Mouse (Mus musculus) gastrocnemius, postnatal 14 days (tissue): Measurements from ENCODE around the gene Zbtb1. TPM values are rescaled to one million over a fixed set of nuclear protein-coding genes. Genes with fewer than 3 reads are reported as not detected.

ENCODE experiments used
- DNase-seq: peaks from one replicate; pipeline ENCODE4 v3.0.0; 2021; ENCODE audit warnings: mixed read lengths
- intact Hi-C: fragments of 180-260 bp; cut with DNase I; formaldehyde crosslinking; loops from one replicate; pipeline ENCODE4 v1.15.1; 2025; ENCODE audit warnings: low total_unique reads
- long read RNA-seq, 2 experiments: library from polyadenylated mRNA; stranded (forward); transcript quantifications; one replicate each; pipeline ENCODE4 v2.0.0; 2021
- total RNA-seq, 2 experiments: library from RNA; stranded (reverse); gene quantifications; 2 replicates each; pipeline ENCODE4 v1.2.3; 2021

Gene Zbtb1
- 1 to 10 TPM; 4.3 to 4.4 TPM for total RNA-seq
- long read RNA-seq, experiment 1, full-length matches to known transcripts, result 9 of 16 reads
- long read RNA-seq, experiment 1, partial matches to known transcripts, result 0 of 16 reads
- long read RNA-seq, experiment 1, other reads (novel, unspliced or antisense), result 7 of 16 reads
- long read RNA-seq, experiment 2, full-length matches to known transcripts, result 10 of 15 reads
- long read RNA-seq, experiment 2, partial matches to known transcripts, result 0 of 15 reads
- long read RNA-seq, experiment 2, other reads (novel, unspliced or antisense), result 5 of 15 reads

DNA sequence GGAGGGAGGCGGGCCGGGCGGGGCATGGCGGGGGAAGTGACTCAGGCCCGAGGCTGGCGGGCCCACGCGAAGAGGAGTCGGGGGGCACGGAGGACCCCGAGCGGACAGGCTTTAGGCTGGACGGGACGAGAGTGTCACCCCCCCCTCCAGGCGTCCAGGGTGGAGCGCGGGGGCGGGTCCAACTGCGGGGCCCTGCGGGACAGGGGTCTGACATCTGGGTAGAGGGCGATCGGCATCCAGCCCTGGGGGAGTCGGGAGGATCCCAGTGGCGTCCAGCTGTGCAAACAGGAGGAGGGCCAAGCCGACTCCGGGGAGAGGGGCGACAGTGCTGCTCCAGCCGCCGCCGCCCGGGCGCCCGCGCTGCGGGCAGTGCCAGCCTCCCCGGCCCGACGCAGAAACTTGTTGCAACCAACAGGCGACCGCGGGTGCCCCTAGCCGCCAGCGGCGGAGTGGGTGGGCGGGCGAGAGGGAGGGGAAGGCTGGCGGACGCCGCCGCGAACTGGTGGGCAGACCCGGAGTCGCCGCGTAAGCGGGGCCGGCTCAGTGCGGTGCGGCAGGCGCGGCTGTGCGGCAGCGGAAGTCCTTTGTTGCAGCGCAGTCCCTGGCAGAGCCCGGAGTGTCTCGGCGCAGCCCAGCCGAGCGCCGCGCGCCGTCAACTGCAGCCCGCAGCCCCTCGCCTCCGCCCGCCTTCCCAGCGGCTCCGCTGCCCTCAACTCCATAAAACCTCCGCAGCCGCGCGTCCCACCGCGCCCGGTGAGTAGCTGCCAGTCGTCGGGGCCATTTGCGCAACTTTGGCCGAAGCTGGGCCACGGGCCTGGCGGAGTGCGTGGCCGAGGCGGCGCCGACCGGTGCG is at the start of gene Zbtb1:
TSS of gene Zbtb1 (plus strand) at position 289 of the 853 bp plus-strand sequence.
- peak; percentile 83 for DNase-seq
- intact Hi-C loops, result no loop called here

DNA sequence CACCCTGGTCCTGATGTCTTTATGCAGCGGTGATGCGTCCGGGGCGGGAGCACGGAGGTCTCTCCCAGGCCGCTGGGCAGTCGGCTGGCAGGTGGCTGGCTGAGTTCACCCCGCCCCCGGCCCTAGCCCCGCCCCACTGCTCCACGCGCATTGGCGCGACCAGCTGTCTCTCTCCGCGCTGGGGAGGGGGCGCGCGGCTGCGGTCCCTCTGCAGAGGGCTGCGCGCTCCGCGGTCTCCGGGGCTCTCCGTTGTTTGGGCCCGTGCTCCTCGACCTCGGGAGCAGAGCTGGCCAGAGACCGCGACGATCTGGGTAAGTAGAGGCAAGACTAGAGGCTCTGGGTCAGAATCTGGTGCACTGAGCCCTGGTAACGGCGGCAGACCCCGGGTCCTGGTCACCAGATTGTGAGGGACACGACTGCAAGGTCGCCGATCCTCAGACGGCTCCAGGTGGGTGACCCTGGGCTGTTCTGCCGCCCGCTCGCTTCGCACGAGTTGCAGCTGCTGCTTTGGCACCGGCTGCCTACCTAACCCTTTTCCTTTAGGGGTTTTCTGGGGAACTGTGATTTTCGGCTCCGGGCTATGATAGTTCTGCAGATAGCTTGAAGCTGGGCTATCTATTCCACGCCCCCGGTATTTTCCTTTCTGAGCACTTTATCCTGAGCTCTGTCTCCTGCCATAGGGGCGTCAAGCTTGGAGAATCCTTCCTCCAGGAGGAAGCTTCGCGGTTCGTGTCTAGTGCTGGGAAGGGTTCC is 45.2 kb upstream of the Zbtb1 start, which contains the start of gene Akap5:
TSS of gene Akap5 (plus strand) at position 213 of the 753 bp plus-strand sequence.
- intact Hi-C loops, result no loop called here
- peak; percentile 43 for DNase-seq

DNA sequence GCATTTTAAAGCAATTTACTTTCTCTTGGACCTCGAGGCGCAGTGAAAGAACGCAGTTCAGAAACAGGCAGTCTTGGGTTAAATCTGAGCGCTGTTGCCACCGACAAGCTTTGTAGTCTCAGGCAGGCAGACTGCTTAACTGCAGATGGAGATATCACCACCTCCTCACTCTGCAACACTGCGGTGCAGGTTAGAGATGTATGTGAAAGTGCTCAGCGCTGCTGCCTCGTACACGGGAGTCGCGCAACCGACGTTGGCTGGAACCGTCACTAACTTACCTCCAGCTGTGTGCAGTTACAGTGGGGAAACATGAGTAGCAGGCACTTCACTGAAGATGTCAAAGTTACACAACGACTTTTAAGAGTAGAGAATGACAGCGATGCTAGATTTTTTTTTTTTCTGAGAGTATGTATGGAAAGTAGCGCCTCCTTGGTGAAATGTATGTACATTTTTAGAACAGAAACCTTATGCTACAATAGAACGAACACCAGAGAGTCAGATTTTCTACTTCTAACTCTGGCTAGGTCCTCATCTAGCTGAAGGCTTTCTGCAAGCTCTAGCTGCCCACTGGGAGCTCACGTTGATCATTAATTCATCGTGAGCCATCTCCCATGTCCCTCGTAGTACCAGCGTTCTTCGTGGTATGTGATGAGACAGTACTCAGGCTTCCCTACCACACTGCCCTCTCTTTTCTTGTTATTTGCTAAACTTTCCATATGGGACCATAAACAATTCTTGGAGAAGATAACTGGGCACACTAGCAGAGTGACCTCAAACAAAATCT is 43.4 kb upstream of the Zbtb1 start:
- DNase-seq, result no peak
- intact Hi-C loops, result no loop called here

DNA sequence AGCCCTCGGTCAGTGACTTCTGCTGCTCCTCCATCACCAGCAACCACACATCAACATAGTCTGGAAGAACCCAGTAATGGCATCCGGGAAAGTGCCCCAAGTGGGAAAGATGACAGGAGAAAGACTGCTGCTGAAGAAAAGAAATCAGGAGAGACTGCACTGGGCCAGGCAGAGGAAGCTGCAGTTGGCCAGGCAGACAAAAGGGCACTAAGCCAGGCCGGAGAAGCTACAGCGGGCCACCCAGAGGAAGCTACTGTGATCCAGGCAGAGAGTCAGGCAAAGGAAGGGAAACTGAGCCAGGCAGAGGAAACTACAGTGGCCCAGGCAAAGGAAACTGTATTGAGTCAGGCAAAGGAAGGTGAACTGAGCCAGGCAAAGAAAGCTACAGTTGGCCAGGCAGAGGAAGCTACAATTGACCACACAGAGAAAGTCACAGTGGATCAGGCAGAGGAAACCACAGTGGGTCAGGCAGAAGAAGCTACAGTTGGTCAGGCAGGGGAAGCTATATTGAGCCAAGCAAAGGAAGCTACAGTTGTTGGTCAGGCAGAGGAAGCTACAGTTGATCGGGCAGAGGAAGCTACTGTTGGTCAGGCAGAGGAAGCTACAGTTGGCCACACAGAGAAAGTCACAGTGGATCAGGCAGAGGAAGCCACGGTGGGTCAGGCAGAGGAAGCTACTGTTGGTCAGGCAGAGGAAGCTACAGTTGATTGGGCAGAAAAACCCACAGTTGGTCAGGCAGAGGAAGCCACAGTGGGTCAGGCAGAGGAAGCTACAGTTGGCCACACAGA is 41.3 kb upstream of the Zbtb1 start:
- intact Hi-C loops, result no loop called here
- DNase-seq, result peak; percentile 19

DNA sequence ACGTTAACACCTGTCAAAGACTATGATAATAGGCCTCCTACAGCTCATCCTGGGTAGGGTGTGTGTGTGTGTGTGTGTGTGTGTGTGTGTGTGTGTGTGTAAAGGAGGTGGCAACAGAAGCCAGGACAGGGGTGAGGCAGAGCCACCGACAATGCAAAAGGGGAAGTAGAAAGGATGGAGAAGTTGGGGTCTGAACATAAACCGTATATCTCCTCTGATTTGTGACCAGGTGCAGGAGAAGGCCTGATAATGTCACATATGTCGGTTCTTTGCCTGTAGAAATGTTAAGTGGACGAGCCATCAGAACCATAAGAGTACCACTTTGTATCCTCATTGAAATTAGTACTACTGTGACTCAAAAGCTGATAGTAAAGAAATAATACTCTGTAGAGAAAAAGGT is 36.4 kb upstream of the Zbtb1 start:
- no peak for DNase-seq
- intact Hi-C loops, result no loop called here

DNA sequence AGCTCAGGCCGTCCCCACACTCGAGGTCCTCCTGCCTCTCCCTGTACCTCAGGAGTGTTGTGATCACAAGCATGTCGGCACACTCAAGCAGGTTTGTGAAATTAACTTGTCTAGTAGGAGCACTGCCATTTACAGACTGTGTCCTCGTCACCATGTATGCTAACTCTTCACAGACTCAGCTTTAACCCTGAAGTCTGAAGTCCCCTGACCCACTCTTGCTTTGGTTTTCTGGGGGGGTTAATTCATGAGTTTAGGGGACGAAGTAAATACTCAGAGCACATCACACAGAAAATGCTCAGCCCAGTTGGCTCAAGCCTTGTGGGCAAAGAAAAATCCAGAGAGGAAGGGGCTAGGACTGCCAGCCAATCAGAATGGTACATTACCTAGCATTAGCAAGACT is 34.4 kb upstream of the Zbtb1 start:
- DNase-seq, result no peak
- intact Hi-C loops, result no loop called here

DNA sequence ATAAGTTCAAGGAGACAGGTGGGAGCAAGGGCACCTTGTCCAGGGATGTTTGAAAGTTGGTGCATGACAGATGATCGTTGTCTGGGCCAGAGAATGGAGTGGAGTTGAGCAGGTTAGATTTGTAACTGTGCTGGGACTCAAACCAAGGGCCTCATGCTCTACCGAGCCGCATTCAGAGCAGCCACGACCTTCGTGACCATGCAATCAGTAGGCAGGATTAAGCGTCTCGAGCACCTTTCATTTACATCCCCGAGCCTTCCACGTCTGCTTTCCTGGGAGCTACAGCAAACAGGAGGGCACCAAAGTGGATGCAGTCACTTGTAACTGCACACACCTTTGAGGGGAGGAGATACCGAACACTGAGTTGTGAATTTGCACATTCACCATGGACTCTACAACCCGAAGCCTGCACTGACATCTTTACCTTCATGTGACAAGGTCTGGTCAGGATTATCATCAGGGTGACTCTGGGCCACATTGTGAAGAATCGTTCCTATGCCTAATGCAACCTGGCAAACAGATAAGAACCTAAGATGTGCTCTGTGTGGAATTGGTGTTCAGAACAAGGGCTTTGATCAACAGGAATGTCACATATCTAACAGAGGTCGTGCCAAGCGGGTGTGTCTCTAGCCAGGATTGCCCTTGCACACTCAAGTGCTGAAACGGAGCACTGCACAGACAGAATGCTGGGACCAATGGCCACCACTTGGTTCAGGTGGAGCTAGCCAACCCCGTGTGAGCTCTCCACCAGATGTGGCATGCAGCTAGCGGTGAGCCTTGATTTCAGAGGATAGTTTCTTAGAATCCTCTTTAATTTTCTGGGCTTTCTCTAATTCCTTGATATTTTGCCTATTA is 33.7 kb upstream of the Zbtb1 start:
- intact Hi-C loops, result no loop called here
- no peak for DNase-seq

DNA sequence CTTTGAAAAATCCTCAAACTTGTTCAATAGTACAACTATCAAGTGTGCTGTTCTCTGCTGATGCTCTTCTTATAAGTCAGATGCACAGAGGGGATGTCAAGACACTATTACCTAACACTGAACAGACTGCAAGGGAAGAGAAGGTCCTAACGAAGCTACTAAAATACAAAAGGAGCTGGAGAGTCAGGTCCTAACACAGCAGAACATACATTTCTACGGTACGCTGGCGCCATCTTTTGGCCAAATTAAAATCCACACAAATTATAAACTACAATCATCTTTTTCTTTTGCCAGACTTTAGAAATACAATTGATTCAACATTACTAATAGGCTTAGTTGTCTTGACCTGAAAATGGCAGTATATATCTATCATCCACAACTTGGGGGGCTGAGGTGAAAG is 29.0 kb upstream of the Zbtb1 start:
- intact Hi-C loops, result loop anchor here (2.0 to 5.0 kb wide), 2 partner anchors 46 to 74 kb away; no protein-coding TSS in a partner anchor
- peak; percentile 13 for DNase-seq

DNA sequence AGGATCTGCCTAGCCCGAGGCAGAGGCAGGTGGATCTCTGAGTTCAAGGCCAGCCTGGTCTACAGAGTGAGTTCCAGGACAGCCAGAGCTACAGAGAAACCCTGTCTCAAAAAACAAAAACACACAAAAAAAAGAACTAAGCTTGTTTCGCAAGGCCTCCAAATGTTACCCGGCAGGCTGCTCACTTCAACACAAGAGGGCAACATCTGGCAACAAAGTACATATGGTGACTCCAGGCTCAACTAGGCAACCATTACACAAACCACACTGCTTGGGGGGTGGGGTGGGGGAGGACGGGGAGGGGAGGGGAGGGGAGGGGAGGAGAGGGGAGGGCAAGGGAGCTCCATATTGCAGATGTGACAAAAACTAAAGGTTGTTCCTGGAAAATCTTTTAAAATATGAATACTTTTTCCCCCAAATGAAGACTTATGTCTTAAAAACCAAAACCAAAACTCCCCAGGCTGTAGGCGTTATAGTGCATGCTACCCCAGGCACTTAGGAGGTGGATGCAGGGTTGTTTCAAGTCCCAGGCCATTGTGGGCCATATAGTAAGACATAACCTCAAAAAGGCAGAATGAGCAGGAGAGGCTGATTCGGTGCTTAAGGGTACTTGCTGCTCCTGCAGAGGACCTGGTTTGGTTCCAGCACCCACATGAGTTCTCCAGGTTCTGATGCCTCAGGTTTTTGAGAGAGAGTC is 24.2 kb upstream of the Zbtb1 start:
- intact Hi-C loops, result no loop called here
- DNase-seq, result no peak

DNA sequence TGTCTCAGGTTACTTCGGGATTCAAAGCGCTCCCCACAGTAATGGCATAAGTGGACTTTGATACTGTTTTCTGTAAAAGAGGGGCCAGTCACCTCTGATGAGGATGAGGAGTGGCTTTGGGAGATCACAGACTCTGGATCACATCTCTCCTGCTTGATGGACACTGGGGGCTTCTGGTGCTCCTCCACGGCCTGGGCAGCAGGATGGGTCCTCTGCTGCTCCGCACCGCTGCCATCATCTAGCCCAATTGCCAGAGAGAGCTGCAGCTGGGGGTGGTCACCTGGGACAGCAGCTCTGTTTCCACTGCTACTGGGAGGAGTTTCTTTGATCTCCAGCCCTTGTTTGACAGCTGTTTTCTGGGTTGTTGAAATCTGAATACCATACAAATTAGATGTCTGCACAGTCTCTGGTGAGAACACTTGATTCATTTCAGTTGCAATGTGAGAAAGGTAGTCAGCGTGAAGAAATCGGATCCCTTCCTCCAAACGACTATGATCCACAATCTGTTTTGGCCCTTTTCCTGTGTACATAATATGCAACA is 20.3 kb upstream of the Zbtb1 start:
- intact Hi-C loops, result loop anchor here (10.0 kb wide), 1 partner anchor 115 kb away; no protein-coding TSS in a partner anchor
- DNase-seq, result no peak

DNA sequence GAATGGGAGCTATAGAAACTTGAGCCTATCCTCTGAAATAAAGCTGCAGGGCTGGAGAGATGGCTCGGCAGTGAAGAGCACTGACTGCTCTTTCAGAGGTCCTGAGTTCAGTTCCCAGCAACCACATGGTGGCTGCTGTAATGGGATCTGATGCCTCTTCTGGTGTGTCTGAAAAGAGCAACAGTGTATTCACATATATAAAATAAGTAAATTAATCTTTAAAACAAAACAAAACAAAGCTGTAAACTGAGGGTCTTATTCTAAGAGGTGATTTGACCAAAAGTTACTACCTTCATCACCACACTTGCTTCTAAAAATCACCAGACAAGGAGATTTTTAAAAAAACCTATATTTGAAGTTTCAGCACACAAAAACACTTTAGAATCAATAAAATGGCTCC is 9.2 kb upstream of the Zbtb1 start:
- intact Hi-C loops, result no loop called here

DNA sequence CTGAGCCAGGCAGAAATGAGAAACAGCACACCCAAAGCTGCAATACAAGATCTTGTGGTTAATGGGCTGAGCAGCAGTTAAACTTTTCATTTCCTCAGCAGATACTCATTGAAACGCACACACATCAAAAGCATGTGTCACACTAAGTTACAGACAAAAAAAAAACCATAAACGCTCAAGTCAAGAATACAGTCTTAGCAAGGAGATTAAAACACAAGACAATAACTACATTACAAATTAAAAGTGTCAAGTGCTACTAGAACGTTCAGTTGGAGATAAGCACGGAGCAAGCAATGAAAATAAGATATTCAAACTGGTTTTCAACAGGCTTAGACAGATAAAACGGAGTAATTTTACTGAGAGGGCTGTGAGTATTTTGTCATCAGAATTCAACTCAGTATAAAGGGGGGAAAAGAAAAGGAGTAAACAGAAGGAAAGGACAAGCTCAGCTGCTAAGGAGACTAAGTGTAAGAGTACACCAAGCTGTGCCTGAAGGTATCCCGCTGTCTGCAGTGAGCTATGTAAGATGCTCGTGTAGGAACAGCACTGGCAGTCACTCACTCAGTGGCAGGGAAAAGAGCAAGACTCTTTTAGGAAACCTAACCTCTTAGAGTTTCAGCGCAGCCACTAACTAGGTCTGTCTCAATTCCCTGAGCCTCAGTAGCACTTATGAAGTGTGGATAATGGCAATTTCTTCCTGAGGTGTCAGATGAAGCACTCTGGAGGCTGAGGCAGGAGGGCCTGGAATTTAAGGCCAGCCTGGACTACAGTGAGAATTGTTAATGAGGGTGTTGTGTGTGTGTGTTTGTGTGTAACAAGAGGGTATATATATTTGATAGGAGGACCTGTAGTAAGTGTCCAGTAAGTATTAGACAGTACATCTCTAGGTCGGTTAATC is 8.4 kb upstream of the Zbtb1 start:
- intact Hi-C loops, result no loop called here
- no peak for DNase-seq

More for the DNA sequence above, 9.2 kb upstream of the Zbtb1 start:
- DNase-seq, result no peak

DNA sequence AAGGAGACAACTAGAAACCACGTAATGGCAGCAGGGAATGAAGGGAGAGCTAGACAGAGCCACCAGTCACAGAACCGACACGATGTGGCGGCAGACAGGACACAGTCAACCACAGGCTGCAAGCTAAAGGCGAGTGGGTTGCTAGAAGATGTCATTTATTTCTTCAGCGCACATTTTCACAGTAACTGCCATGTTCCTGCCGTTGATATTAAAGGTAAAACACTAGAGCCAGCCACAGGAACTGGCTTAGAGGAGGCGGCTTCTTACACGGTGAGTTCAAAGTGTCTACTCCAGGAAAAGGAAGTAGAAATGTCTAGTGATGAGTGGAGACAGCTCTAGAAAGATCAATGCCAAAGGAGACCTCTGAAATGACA is 7.8 kb upstream of the Zbtb1 start:
- DNase-seq, result no peak
- intact Hi-C loops, result no loop called here

DNA sequence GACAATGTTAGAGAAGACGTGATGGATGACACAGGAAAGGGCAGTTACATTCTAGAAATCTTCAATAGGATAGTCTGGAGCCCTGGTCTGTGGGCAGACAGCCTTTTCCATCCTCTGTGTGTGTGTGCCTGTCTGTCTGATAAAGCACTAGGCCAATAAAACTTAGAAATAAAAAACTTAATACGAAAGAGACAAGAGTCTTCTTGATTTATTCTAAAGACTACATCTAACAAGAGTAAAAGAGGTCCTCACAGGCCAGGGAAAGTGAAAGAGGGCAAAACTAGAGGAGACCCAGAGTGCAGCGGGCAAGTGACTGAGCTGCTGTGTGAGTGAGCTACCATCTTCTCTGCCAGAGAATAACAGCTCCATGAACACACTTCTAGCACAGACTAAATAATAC is 3.8 kb upstream of the Zbtb1 start:
- DNase-seq, result no peak
- intact Hi-C loops, result no loop called here

DNA sequence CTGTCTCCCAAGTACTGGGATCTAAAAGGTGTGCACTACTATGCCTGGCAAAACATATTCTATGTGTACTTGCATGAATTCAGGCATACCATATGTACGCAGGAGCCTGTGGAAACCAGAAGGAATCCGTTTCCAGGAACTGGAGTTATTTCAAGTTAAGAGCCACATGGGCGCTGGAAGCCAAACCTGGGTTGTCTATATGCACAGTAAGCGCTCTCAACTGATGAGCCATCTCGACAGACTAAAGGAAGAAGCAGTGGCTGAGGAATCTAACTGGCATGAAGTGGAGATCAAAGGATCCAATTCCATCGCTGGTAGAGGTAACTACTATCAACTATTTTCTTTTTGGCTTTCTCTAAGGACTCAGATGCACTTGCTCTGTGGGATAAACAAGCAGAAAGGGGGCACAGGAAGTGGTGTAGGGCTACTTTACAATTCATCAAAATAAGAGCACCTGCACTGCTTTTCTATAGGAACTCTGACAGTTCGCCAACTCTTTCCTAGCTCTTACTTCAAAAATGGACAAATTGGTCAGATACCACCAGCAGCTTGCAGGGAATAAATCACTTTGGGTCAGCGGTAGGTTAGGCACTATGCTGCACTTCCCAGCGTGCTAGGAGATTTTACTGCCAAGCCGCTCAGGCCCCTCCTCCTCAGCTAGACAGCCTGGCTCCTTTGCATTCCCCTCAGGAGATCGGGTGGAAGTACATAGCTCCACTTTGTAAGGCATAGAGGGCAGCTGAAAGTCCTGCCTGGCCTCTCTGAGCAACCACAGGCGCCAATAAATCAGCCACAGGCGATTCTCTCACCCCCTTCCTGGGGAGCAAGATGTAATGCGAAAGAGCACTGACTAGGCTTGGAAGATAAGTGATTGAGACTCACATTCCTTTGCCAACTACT is 2.7 kb upstream of the Zbtb1 start:
- peak; percentile 20 for DNase-seq
- intact Hi-C loops, result no loop called here
